Mouse (Mus musculus) MN1 (cell line): Measurements from ENCODE around the gene Metrnl.
"Not testable (repeated sequence)": the region's sequence is repeated elsewhere in the genome, so short reads cannot be mapped to it uniquely, and the experiment has no call there.

Experiments
- DNase-seq: peaks from one replicate; pipeline ENCODE4 v3.0.0-alpha.2; 2016; ENCODE audit warnings: low spot score

Gene Metrnl

DNA sequence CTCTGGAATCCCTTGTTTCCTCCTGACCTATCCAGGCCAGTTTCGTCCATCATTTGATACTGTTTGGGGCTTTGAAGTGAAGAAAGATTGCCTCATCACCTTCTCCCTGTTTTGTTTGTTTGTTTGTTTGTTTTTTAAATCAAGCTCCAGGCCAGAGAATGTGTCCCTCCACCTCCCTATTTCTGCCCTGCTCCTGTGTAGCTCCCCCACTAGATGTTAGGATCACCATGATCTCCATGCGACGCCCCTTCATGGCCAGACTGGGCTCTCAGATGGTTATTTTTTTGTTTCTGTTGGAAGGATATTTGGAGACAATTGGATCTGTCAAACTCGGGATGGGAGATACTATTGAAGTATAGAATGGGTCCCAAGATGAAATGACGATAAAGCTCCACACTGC lies at the start of gene Metrnl:
Gene Metrnl (plus strand): TSS at position 301 of the 400 bp plus-strand sequence.
- DNase-seq: no peak

GRCm38 (mm10) chr11:121651556-121651955 lies 49.8 kb upstream of the Metrnl start:
- DNase-seq: no peak

DNA sequence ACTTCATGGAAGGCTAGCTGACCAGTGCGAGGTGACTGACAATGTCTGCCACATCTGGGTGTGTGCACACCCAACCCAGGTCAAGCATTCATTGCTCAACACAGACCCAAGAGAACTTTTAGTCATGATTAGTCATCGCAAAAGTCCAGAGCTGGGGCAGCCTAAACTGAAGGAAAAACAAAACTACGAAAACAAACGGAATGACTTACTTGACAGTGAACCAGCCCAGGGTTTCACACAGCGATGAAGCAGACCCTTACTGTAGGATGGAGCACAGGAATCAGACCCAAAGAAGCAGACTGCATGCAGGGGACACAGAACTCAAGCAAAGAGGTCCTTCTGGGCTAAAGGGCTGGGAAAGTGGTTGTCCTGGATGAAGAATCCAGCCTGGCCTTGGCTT lies 49.4 kb upstream of the Metrnl start:
- DNase-seq: no peak

GRCm38 (mm10) chr11:121652547-121653305 lies 48.6 kb upstream of the Metrnl start:
- DNase-seq: peak; percentile 55

DNA sequence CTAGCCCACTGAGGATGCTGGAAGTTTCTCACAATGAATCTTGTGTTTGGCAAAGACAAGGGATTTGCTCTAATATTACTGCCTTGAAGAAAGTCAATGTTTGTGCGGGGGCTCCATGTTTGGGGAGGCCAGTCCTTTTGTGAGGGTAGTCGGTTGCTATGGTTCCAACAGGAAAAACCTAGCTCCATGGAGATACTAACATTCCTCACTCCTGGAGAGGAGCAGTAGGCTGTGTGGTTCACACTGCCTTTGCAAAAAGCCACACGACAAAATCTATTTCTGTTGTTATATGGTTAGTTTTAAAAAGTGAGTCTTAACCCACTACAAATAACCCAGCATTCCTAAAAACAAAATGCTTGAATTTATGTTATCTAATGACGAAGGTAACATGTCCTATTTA lies 47.7 kb upstream of the Metrnl start:
- no peak for DNase-seq

GRCm38 (mm10) chr11:121654406-121654945 lies 46.9 kb upstream of the Metrnl start:
- DNase-seq: no peak

DNA sequence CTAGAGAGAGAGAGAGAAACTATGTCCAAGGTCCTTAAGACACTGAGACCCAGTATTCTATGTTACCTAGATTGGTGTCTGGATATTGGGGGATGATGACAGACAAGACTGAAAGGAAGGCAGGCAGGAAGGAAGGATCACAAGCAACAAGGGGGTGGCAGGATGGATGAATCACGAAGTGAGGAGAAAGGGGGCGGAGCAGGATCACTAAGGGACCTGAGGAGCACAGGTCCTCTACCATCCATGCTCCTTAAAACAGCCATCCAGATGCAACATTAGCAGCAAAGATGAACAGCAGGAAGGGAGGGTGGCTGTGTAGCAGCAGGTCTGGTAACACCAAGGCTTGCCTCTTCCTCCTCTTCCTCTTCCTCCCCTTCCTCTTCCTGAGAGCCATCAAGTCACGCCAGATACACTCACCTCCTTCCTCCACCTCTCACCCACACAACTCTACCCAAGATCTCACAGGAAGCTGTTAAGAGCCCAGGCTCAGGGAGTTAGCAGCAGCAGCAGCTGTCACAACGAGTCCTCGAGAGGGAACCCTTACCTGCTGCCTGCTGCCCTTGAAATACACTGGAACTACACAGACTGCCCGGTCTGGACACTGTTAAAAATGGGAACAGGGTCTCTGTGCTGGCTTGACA lies 46.1 kb upstream of the Metrnl start:
- DNase-seq: no peak

DNA sequence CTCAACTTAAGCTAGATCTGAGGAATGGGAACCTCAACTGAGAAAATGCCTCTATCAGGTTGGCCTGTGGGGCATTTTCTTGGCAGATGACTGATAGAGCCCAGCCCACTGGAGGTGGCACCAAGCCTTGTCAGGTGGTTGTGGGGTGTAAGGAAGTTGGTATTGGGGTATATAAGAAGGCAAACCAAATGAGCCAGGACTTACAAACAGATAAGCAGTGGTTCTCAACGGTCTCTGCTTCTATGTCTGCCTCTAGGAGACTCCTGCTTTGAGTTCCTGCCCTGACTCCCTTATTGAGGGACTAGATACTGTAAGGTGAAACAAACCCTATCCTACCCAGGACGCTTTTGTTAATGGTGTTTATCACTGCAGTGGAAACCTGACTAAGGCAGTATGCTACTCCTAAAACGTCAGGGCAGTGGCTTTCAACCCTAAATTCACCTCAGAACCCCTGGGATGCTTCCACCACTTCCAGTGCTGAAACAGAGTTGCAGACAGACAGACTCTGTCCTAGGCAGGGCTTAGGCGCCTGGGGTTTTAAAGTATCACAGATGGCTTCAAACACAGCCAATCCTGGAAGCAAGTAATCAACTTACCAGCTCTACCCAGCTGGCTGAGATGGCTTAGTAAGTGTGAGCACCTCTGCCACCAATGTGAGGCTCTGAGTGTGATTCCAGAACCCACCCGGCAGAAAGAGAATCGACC lies 45.4 kb upstream of the Metrnl start:
- DNase-seq: no peak

- DNase-seq: no peak
Observed at GRCm38 (mm10) chr11:121658151-121658550, 43.2 kb upstream of the Metrnl start.

DNA sequence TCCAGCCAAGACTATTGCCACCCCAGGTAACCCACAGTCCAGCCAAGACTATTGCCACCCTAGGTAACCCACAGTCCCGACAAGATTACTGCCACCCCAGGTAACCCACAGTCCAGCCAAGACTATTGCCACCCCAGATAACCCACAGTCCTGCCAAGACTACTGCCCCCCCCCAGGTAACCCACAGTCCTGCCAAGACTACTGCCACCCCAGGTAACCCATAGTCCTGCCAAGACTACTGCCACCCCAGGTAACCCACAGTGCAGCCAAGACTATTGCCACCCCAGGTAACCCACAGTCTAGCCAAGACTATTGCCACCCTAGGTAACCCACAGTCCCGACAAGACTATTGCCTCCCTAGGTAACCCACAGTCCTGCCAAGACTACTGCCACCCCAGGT lies 40.7 kb upstream of the Metrnl start:
- not testable (repeated sequence) for DNase-seq

DNA sequence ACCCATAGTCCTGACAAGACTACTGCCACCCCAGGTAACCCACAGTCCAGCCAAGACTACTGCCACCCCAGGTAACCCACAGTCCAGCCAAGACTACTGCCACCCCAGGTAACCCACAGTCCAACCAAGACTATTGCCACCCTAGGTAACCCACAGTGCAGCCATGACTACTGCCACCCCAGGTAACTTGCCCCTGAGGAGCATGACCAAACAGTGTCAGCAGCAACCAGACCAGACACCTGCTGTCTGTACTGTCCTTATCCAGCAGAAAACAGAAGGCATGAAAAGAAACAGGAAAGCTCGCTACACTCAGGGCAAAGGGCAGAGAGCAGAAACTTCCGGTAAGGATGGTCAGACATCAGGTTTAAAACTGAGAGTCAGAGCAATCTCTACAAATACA lies 40.2 kb upstream of the Metrnl start:
- no peak for DNase-seq

DNA sequence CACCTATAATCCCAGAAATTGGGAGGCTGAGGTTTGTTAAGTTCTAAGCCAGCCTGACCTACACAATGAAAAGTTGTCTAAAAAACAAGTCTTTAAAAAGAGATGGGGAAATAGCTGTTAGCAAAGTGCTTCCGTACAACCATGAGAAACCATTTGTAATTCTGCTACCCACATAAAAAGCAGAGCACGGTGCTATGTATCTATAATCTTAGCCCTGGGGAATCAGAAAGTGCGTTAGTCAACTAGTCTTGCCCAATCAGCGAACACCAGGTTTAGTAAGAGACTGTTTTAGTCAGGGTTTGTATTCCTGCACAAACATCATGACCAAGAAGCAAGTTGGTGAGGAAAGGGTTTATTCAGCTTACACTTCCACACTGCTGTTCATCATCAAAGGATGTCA lies 33.8 kb upstream of the Metrnl start:
- no peak for DNase-seq

- no peak for DNase-seq
Observed at GRCm38 (mm10) chr11:121668776-121669175, 32.6 kb upstream of the Metrnl start.

DNA sequence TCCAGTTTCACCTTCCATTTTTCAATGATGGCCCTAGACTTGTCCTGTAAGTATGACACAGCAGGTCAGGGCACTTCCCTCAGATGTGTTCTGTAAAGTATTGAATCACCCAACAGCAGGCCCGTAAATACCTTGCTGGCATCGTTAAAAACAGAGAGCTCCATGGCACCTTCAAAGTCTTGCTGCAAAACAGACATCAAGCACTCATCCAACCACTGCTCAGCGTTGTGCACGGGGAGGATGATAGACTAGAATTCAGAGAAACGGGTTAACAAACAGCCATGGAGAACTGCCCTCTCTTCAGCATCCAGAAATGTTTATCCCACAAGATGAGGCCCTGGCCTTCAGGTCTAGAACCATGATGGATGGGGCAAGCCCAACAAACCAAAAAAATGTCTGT lies 30.4 kb upstream of the Metrnl start:
- no peak for DNase-seq

- peak; percentile 28 for DNase-seq
Observed at GRCm38 (mm10) chr11:121672312-121672989, 28.9 kb upstream of the Metrnl start.

DNA sequence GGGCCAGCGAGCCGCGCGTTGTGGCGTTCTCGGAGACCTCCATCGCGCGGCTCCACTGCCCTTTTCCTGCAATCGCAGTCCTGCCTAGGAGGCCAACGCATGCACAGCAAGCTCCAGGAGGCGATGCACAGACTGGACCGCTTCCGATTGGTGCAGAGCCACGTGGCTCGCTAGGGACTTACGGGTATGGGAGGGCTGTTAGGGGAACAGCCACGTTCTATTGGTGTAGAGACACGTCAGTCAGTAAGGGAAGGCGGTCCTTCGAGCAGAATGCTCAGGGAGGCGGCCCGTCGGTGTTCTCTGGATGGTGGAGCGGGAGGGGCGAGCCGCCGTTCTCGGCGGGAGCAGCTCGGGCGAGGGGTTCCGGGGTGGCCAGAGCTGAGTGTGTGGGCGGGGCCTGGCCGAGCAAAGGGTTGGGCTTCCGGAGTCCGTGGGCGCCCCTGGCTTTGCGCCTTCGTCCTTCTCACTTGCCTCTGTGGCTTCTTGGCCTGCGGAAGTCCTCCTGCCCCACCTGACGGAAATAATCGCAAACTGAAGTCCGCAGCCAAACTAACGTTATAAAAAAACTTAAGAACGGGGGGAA lies 28.3 kb upstream of the Metrnl start, which contains the start of gene B3gntl1:
Gene B3gntl1 (minus strand): TSS at position 164 of the 583 bp plus-strand sequence.
- peak; percentile 100 for DNase-seq

- DNase-seq: peak; percentile 66
Observed at GRCm38 (mm10) chr11:121673629-121674028, 27.7 kb upstream of the Metrnl start.

DNA sequence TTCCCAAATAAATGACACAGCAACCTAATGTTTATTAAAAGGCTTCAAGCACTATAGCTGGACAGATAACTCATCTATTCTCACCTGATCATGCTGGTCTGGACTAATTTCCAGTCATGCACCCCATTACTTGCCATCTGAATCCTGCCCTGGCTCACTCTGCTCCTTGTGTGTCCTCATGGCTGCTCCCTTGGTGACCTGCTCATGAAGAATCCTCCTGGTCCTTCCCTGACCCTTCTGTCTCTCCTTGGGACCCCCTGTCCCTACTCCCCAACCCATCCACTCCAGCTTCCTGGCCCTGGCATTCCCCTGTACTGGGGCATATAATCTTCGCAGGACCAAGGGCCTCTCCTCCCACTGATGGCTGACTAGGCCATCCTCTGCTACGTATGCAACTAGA lies 24.5 kb upstream of the Metrnl start:
- no peak for DNase-seq

GRCm38 (mm10) chr11:121679581-121679980 lies 21.8 kb upstream of the Metrnl start:
- no peak for DNase-seq

DNA sequence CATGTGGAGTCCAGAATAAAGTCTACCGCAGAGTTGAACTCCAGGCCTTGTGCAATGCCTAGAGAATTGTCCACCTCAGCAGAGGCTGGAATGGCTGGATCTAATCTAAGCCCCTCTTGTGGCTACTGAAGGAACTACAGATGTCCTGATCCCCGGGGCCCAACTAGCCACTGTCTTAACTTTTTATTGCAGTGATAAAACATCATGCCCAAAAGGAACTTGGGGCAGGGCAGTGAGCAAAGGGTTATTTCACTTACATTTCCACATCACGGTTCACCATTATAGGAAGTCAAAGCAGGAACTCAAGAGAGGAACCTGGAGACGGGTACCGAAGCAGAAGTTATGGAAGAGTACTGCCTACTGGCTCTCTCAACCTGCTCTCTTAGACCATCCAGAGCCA lies 20.6 kb upstream of the Metrnl start:
- no peak for DNase-seq

DNA sequence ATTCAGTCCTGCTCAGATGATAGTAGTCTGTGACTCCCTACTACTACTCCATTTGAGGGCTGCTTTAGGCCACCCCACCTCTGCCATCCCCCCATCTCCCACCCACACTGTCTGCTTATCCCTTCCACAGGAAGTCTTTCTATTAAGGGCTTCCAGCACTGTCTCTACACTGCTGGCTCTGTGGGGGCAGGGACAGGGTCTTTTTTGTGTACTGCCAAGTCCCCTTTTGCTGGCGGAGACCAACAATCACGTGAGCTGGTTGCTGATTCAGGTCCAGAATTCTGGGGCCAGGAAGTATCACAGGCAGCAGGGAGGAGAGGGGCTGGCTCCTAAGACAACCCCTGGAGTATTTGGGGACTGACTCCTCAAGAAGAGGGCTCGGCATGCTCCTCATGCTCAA lies 18.1 kb upstream of the Metrnl start:
- DNase-seq: no peak

GRCm38 (mm10) chr11:121685491-121686001 lies 15.8 kb upstream of the Metrnl start:
- DNase-seq: no peak
